Mouse (Mus musculus) cortical plate, adult 2 months (tissue): ENCODE measurements around the gene Tctex1d4. TPM values are rescaled to one million over a fixed set of nuclear protein-coding genes. Genes with fewer than 3 reads are reported as not detected.

Experiments used
- H3K27ac ChIP-seq: fragments of 200-500 bp; 2 replicates; pipeline ENCODE4 v1.5.1; 2012; ENCODE audit warnings: low read length, control low read depth, inconsistent platforms; ENCODE audit not compliant: insufficient read depth
- H3K4me1 ChIP-seq: fragments of 200-500 bp; 2 replicates; pipeline ENCODE4 v1.6.1; 2011; ENCODE audit warnings: low read length; ENCODE audit not compliant: control insufficient read depth, insufficient read depth
- H3K4me3 ChIP-seq: fragments of 200-500 bp; 2 replicates; pipeline ENCODE4 v1.5.1; 2011; ENCODE audit warnings: mild to moderate bottlenecking, low read length, control low read depth; ENCODE audit not compliant: insufficient read depth
- CTCF ChIP-seq: fragments of 200-500 bp; IDR thresholded peaks from 2 replicates; pipeline ENCODE4 v1.5.1; 2011; ENCODE audit warnings: mild to moderate bottlenecking, control low read depth, low read length; ENCODE audit not compliant: insufficient read depth; ENCODE audit errors: extremely low read depth
- POLR2A ChIP-seq: fragments of 200-500 bp; IDR thresholded peaks from 2 replicates; pipeline ENCODE4 v1.6.1; 2011; ENCODE audit warnings: mild to moderate bottlenecking, low read length, control low read depth; ENCODE audit not compliant: insufficient read depth; ENCODE audit errors: extremely low read depth
- polyA plus RNA-seq: library from polyadenylated mRNA; depleted of rRNA; stranded (reverse); fragments of >200 nt; gene quantifications from 2 replicates; pipeline ENCODE4 v1.2.3, GENCODE M21; 2012

Gene Tctex1d4
- polyA plus RNA-seq, 1 experiment, result 1.8 TPM

- Histone ChIP-seq H3K27ac (no peak overlapping the region), H3K4me1 (no peaks in the 10 kb centered on the region), H3K4me3 (no peak overlapping the region)
- TF ChIP-seq POLR2A (no peak), CTCF (no peak)
These were observed 22.2 kb downstream of the Tctex1d4 start for GRCm38 (mm10) chr4:117148815-117149214.

GRCm38 (mm10) chr4:117149291-117150211 lies 23.0 kb downstream of the Tctex1d4 start:
- H3K27ac ChIP-seq, result no peak overlapping the region
- no peaks in the 10 kb centered on the region for H3K4me1 ChIP-seq
- TF ChIP-seq CTCF, result no peak
- TF ChIP-seq POLR2A, result 0 out of 2 replicates have a peak, but pooled peaks have one; percentile 16
- no peak overlapping the region for H3K4me3 ChIP-seq

GRCm38 (mm10) chr4:117150212-117150733 lies 23.7 kb downstream of the Tctex1d4 start:
- Histone ChIP-seq H3K27ac (no peak overlapping the region), H3K4me1 (no peaks in the 10 kb centered on the region), H3K4me3 (no peak overlapping the region)
- peak; percentile 8; the same call in 1 of the 2 replicates for TF ChIP-seq POLR2A
- no peak for TF ChIP-seq CTCF

- no peaks in the 10 kb centered on the region for H3K4me1 ChIP-seq
- TF ChIP-seq POLR2A (no peak), CTCF (no peak)
These were observed 24.8 kb downstream of the Tctex1d4 start for GRCm38 (mm10) chr4:117151416-117151815.

GRCm38 (mm10) chr4:117152714-117153113 lies 26.1 kb downstream of the Tctex1d4 start:
- Histone ChIP-seq H3K4me1 (no peaks in the 10 kb centered on the region), H3K27ac (no peak overlapping the region), H3K4me3 (no peak overlapping the region)
- no peak for TF ChIP-seq CTCF
- no peak for TF ChIP-seq POLR2A

More at GRCm38 (mm10) chr4:117151416-117151815, 24.8 kb downstream of the Tctex1d4 start:
- Histone ChIP-seq H3K4me3 (no peak overlapping the region), H3K27ac (no peak overlapping the region)

- Histone ChIP-seq H3K4me1 (no peaks in the 10 kb centered on the region), H3K27ac (peak overlapping the region; percentile 43), H3K4me3 (peak overlapping the region; percentile 87)
- TF ChIP-seq CTCF (no peak), POLR2A (no peak)
These were observed 28.6 kb downstream of the Tctex1d4 start for GRCm38 (mm10) chr4:117155020-117155791.

GRCm38 (mm10) chr4:117155792-117156355 lies 29.3 kb downstream of the Tctex1d4 start, which contains the start of gene Rps8:
Gene Rps8 (minus strand): TSS chr4:117156243.
- H3K4me3 ChIP-seq, result peak within 1 kb of the TSS; percentile 87
- TF ChIP-seq POLR2A (peak; percentile 94), CTCF (no peak)
- no peaks in the 10 kb centered on the region for H3K4me1 ChIP-seq
- H3K27ac ChIP-seq, result peak within 1 kb of the TSS; percentile 43

GRCm38 (mm10) chr4:117156372-117156771 lies 29.8 kb downstream of the Tctex1d4 start:
- H3K4me1 ChIP-seq, result no peaks in the 10 kb centered on the region
- peak overlapping the region; percentile 87 for H3K4me3 ChIP-seq
- TF ChIP-seq CTCF, result no peak
- H3K27ac ChIP-seq, result no peak overlapping the region

- H3K27ac ChIP-seq, result no peak overlapping the region
- no peaks in the 10 kb centered on the region for H3K4me1 ChIP-seq
- TF ChIP-seq POLR2A (no peak), CTCF (no peak)
- H3K4me3 ChIP-seq, result no peak overlapping the region
These were observed 33.1 kb downstream of the Tctex1d4 start for GRCm38 (mm10) chr4:117159666-117160065.
